Mouse (Mus musculus): ENCODE measurements around the gene Pip5k1c. TPM values are rescaled to one million over a fixed set of nuclear protein-coding genes. Genes with fewer than 3 reads are reported as not detected.

Pip5k1c gene
- polyA plus RNA-seq, 1 experiment from 2014 or later, result 99.3 TPM

- no peak overlapping the region for H3K9ac ChIP-seq
- peak overlapping the region; percentile 22; the same call in 1 of the 2 replicates for H3K4me2 ChIP-seq (replicated peaks)
- H3K4me3 ChIP-seq, result no peak overlapping the region
- peaks cover 35% of the 10 kb centered on the region for H3K36me3 ChIP-seq
- WGBS, result 74% methylated on average over 10 of the region's 10 CpGs
- peaks cover 29% of the 10 kb centered on the region for H3K27me3 ChIP-seq (replicated peaks)
- no peak overlapping the region for H3K27ac ChIP-seq
- 0 out of 2 replicates have a peak, but pooled peaks cover 11% of the 10 kb centered on the region for H3K4me1 ChIP-seq
- no peaks in the 10 kb centered on the region for H3K9me3 ChIP-seq
- ATAC-seq (ENCODE audit: low FRiP score, low read depth), result no peak
Measured at GRCm38 (mm10) chr10:81329194-81329975, 36.6 kb downstream of the Pip5k1c start.

GRCm38 (mm10) chr10:81330007-81330406 is 37.2 kb downstream of the Pip5k1c start:
- no peak overlapping the region for H3K9ac ChIP-seq
- H3K4me2 ChIP-seq (replicated peaks), result no peak overlapping the region
- H3K4me1 ChIP-seq, result 0 out of 2 replicates have a peak, but pooled peaks cover 11% of the 10 kb centered on the region
- H3K36me3 ChIP-seq, result peaks cover 28% of the 10 kb centered on the region
- H3K27ac ChIP-seq, result no peak overlapping the region
- WGBS, result 68% methylated on average over 4 of the region's 4 CpGs
- H3K4me3 ChIP-seq, result no peak overlapping the region
- peaks cover 31% of the 10 kb centered on the region for H3K27me3 ChIP-seq (replicated peaks)
- H3K9me3 ChIP-seq, result no peaks in the 10 kb centered on the region
- ATAC-seq (ENCODE audit: low FRiP score, low read depth), result no peak

GRCm38 (mm10) chr10:81332277-81332676 is 39.5 kb downstream of the Pip5k1c start:
- no peak for ATAC-seq (ENCODE audit: low FRiP score, low read depth)
- Histone ChIP-seq H3K27me3 (replicated peaks) (peaks cover 34% of the 10 kb centered on the region), H3K4me3 (0 out of 2 replicates have a peak overlapping the region, but pooled peaks have one; percentile 3), H3K4me1 (peaks cover 11% of the 10 kb centered on the region; the same call in 1 of the 2 replicates), H3K9me3 (no peaks in the 10 kb centered on the region), H3K9ac (no peak overlapping the region), H3K27ac (no peak overlapping the region), H3K36me3 (peaks cover 6% of the 10 kb centered on the region; the same call in 1 of the 2 replicates), H3K4me2 (replicated peaks) (peak overlapping the region; percentile 36)
- 14% methylated on average over 29 of the region's 29 CpGs for WGBS

- no peaks in the 10 kb centered on the region for H3K9me3 ChIP-seq
- no peak overlapping the region for H3K4me3 ChIP-seq
- H3K9ac ChIP-seq, result no peak overlapping the region
- 73% methylated on average over 11 of the region's 11 CpGs for WGBS
- H3K36me3 ChIP-seq, result no peaks in the 10 kb centered on the region
- peaks cover 6% of the 10 kb centered on the region; the same call in 1 of the 2 replicates for H3K4me1 ChIP-seq
- ATAC-seq (ENCODE audit: low FRiP score, low read depth), result no peak
- peaks cover 48% of the 10 kb centered on the region for H3K27me3 ChIP-seq (replicated peaks)
- no peak overlapping the region for H3K27ac ChIP-seq
- H3K4me2 ChIP-seq (replicated peaks), result no peak overlapping the region
Measured at GRCm38 (mm10) chr10:81334324-81334723, 41.6 kb downstream of the Pip5k1c start.

GRCm38 (mm10) chr10:81335393-81336340 is 42.9 kb downstream of the Pip5k1c start:
- H3K9ac ChIP-seq, result 0 out of 2 replicates have a peak overlapping the region, but pooled peaks have one; percentile 17
- peak overlapping the region; percentile 22; the same call in 1 of the 2 replicates for H3K4me2 ChIP-seq (replicated peaks)
- no peak overlapping the region for H3K4me3 ChIP-seq
- H3K36me3 ChIP-seq, result no peaks in the 10 kb centered on the region
- ATAC-seq (ENCODE audit: low FRiP score, low read depth), result no peak
- no peaks in the 10 kb centered on the region for H3K9me3 ChIP-seq
- peaks cover 6% of the 10 kb centered on the region; the same call in 1 of the 2 replicates for H3K4me1 ChIP-seq
- H3K27me3 ChIP-seq (replicated peaks), result peaks cover 49% of the 10 kb centered on the region
- 44% methylated on average over 19 of the region's 19 CpGs for WGBS
- H3K27ac ChIP-seq, result no peak overlapping the region

- no peak overlapping the region for H3K27ac ChIP-seq
- H3K36me3 ChIP-seq, result no peaks in the 10 kb centered on the region
- peaks cover 6% of the 10 kb centered on the region; the same call in 1 of the 2 replicates for H3K4me1 ChIP-seq
- no peak for ATAC-seq (ENCODE audit: low FRiP score, low read depth)
- H3K4me2 ChIP-seq (replicated peaks), result no peak overlapping the region
- peaks cover 55% of the 10 kb centered on the region for H3K27me3 ChIP-seq (replicated peaks)
- H3K9ac ChIP-seq, result no peak overlapping the region
- H3K9me3 ChIP-seq, result no peaks in the 10 kb centered on the region
- H3K4me3 ChIP-seq, result no peak overlapping the region
- 92% methylated on average over 4 of the region's 4 CpGs for WGBS
Measured at GRCm38 (mm10) chr10:81336558-81336957, 43.8 kb downstream of the Pip5k1c start.

GRCm38 (mm10) chr10:81340551-81341332 is 48.0 kb downstream of the Pip5k1c start:
- Histone ChIP-seq H3K4me3 (no peak overlapping the region), H3K4me2 (replicated peaks) (no peak overlapping the region), H3K27me3 (replicated peaks) (peaks cover 65% of the 10 kb centered on the region), H3K27ac (no peak overlapping the region), H3K36me3 (peaks cover 5% of the 10 kb centered on the region; the same call in 1 of the 2 replicates), H3K9me3 (no peaks in the 10 kb centered on the region), H3K4me1 (peaks cover 8% of the 10 kb centered on the region), H3K9ac (no peak overlapping the region)
- WGBS, result 39% methylated on average over 17 of the region's 17 CpGs
- no peak for ATAC-seq (ENCODE audit: low FRiP score, low read depth)

- H3K4me3 ChIP-seq, result no peak overlapping the region
- no peak overlapping the region for H3K4me2 ChIP-seq (replicated peaks)
- H3K9me3 ChIP-seq, result no peaks in the 10 kb centered on the region
- WGBS, result 34% methylated on average over 16 of the region's 16 CpGs
- no peak for ATAC-seq (ENCODE audit: low FRiP score, low read depth)
- H3K9ac ChIP-seq, result no peak overlapping the region
- peaks cover 7% of the 10 kb centered on the region; the same call in 1 of the 2 replicates for H3K36me3 ChIP-seq
- no peak overlapping the region for H3K27ac ChIP-seq
- peaks cover 68% of the 10 kb centered on the region for H3K27me3 ChIP-seq (replicated peaks)
- H3K4me1 ChIP-seq, result peaks cover 9% of the 10 kb centered on the region
Measured at GRCm38 (mm10) chr10:81341333-81341949, 48.7 kb downstream of the Pip5k1c start.

GRCm38 (mm10) chr10:81342686-81343505 is 50.1 kb downstream of the Pip5k1c start, which contains the start of gene Gipc3:
Gipc3 (minus strand) TSS chr10:81343266.
- H3K4me1 ChIP-seq, result peaks cover 21% of the 10 kb centered on the region
- peak within 1 kb of the TSS; percentile 55 for H3K9ac ChIP-seq
- no peak within 1 kb of the TSS for H3K27ac ChIP-seq
- peaks cover 15% of the 10 kb centered on the region; the same call in 1 of the 2 replicates for H3K36me3 ChIP-seq
- WGBS, result 4% methylated on average over 60 of the region's 67 CpGs
- H3K27me3 ChIP-seq (replicated peaks), result peaks cover 76% of the 10 kb centered on the region
- peak within 1 kb of the TSS; percentile 75 for H3K4me2 ChIP-seq (replicated peaks)
- H3K9me3 ChIP-seq, result no peaks in the 10 kb centered on the region
- peak within 1 kb of the TSS; percentile 40 for H3K4me3 ChIP-seq
- no peak for ATAC-seq (ENCODE audit: low FRiP score, low read depth)

GRCm38 (mm10) chr10:81344421-81345161 is 51.8 kb downstream of the Pip5k1c start:
- no peak overlapping the region for H3K4me2 ChIP-seq (replicated peaks)
- H3K9me3 ChIP-seq, result no peaks in the 10 kb centered on the region
- H3K9ac ChIP-seq, result no peak overlapping the region
- no peak overlapping the region for H3K4me3 ChIP-seq
- 55% methylated on average over 8 of the region's 8 CpGs for WGBS
- H3K4me1 ChIP-seq, result peaks cover 30% of the 10 kb centered on the region
- ATAC-seq (ENCODE audit: low FRiP score, low read depth), result no peak
- H3K27me3 ChIP-seq (replicated peaks), result peaks cover 67% of the 10 kb centered on the region
- H3K27ac ChIP-seq, result no peak overlapping the region
- peaks cover 15% of the 10 kb centered on the region; the same call in 1 of the 2 replicates for H3K36me3 ChIP-seq
